8 mouse cellular contexts compared by ENCODE assay signal in the genomic region with DNA sequence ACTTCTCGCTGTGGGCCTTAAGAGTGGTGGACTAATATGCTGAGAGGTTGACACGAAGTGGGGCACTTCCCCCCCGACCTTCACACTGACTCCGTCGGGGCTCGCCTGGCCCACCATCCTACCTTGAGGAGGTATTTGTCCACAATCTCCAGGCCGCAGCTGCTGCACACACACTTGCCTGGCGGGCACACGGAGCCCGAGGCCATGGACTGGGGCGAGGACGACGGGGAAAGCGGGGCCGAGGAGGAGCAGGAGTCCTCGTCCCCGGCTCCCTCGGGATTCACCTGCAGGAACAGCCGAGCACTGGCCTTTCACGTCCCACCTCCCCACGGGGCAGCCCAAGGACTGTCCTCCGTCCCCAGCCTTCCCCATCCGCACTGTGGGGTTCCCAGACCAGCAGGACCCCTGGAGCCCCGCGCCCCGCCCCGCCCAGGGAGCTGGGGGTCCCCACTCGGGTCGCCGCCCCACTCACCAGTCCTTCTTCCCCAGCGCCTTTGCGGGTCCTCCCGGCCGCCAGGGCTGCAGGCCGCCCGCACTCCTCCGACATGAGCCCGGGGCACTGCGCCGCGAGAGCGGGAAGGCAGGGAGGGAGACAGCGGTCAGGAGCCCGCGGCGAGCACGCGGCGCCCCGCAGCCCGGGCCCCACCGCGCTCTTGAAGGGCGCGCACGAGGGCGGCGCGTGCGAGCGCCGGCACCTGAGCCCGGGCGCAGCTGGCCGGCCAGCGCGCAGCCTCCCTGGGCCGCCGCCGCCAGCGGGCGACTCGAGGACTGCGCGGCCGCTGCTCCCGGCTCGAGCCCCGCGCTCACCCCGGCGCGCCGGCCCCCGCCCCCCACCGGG. TPM values are rescaled to one million over a fixed set of nuclear protein-coding genes. Genes with fewer than 3 reads are reported as not detected.
A peak's percentile ranks its signal among the peaks of the same experiment; 100 is the strongest.
DNase-seq lines count a peak whose midpoint lies in the region; ATAC-seq and TF ChIP-seq lines count a peak whose summit lies in the region.

No protein-coding gene starts in this region.

- no peak overlapping the region for H3K27ac ChIP-seq in heart, postnatal 0 days (ENCODE audit: low read depth)
- no peak overlapping the region for H3K27ac ChIP-seq in liver, embryonic 12.5 days
- no peak overlapping the region for H3K27ac ChIP-seq in testis, adult 2 months (ENCODE audit: control insufficient read depth, insufficient read depth, low read depth, low read length)

- peaks cover 18% of the 10 kb centered on the region; the same call in 1 of the 2 replicates for H3K4me1 ChIP-seq in heart, postnatal 0 days (ENCODE audit: control insufficient read depth, insufficient read depth)
- peaks cover 10% of the 10 kb centered on the region; the same call in 1 of the 2 replicates for H3K4me1 ChIP-seq in liver, embryonic 12.5 days
- H3K4me1 ChIP-seq in testis, adult 2 months (ENCODE audit: control insufficient read depth, insufficient read depth, low read length): peaks cover 14% of the 10 kb centered on the region

- H3K9me3 ChIP-seq in heart, postnatal 0 days (replicated peaks; ENCODE audit: control insufficient read depth, low read length): no peaks in the 10 kb centered on the region
- no peaks in the 10 kb centered on the region for H3K9me3 ChIP-seq in liver, embryonic 12.5 days (replicated peaks)

- no peak for TF ChIP-seq CTCF in heart, postnatal 0 days (IDR thresholded peaks at IDR 0.05; ENCODE audit: low read depth)
- no peak for TF ChIP-seq CTCF in testis, adult 2 months (IDR thresholded peaks at IDR 0.05; ENCODE audit: control insufficient read depth, insufficient read depth, insufficient replicate concordance, low read depth, low read length)

- peak; percentile 26 for DNase-seq in adrenal gland, postnatal 10 days
- DNase-seq in adrenal gland, adult 8-10 months: no peak
- DNase-seq in ZHBTc4 (ENCODE audit: low read depth, low spot score): peak; percentile 60
- no peak for DNase-seq in heart, postnatal 0 days (ENCODE audit: low spot score)
- DNase-seq in thymus, postnatal 36 days: no peak
- DNase-seq in right cerebral cortex, postnatal 25 days: no peak

- no peaks in the 10 kb centered on the region for H3K36me3 ChIP-seq in heart, postnatal 0 days (replicated peaks; ENCODE audit: control insufficient read depth, insufficient read depth, low read length)
- no peaks in the 10 kb centered on the region for H3K36me3 ChIP-seq in liver, embryonic 12.5 days
- no peaks in the 10 kb centered on the region for H3K36me3 ChIP-seq in testis, adult 2 months (ENCODE audit: control insufficient read depth, insufficient read depth, low read length)

- ATAC-seq in heart, postnatal 0 days (ENCODE audit: insufficient read depth, low read depth): peak; percentile 58
- ATAC-seq in liver, embryonic 12.5 days: peak; percentile 37; the same call in 1 of the 2 replicates

- no peak for TF ChIP-seq POLR2A in testis, adult 2 months (IDR thresholded peaks at IDR 0.05; ENCODE audit: control insufficient read depth, low read depth, low read length)

- peak overlapping the region; percentile 40 for H3K4me3 ChIP-seq in heart, postnatal 0 days (ENCODE audit: low read depth, low read length)
- H3K4me3 ChIP-seq in liver, embryonic 12.5 days: peak overlapping the region; percentile 26
- H3K4me3 ChIP-seq in testis, adult 2 months (ENCODE audit: control insufficient read depth, low read depth, low read length): peak overlapping the region; percentile 54; the same call in 1 of the 2 replicates

- H3K27me3 ChIP-seq in heart, postnatal 0 days (ENCODE audit: control insufficient read depth, insufficient read depth, low read length): peaks cover 94% of the 10 kb centered on the region
- peaks cover 97% of the 10 kb centered on the region for H3K27me3 ChIP-seq in liver, embryonic 12.5 days (replicated peaks)
- peaks cover 14% of the 10 kb centered on the region for H3K27me3 ChIP-seq in testis, adult 2 months (ENCODE audit: control insufficient read depth, insufficient read depth, low read length)

- WGBS in heart, postnatal 0 days: 1% methylated on average over 79 of the region's 86 CpGs
- WGBS in liver, embryonic 12.5 days (ENCODE audit: insufficient replicate concordance): 3% methylated on average over 73 of the region's 86 CpGs

- H3K9ac ChIP-seq in heart, postnatal 0 days (replicated peaks; ENCODE audit: low read depth, low read length): no peak overlapping the region
- no peak overlapping the region for H3K9ac ChIP-seq in liver, embryonic 12.5 days

- peak overlapping the region; percentile 56 for H3K4me2 ChIP-seq in heart, postnatal 0 days (ENCODE audit: low read depth, low read length)
- peak overlapping the region; percentile 48 for H3K4me2 ChIP-seq in liver, embryonic 12.5 days

- no peak for TF ChIP-seq EP300 in heart, postnatal 0 days (IDR thresholded peaks at IDR 0.05; ENCODE audit: low read depth)

RNA-seq across cellular contexts. Expression of a gene that starts 2.4 kb away (rescaled TPM):
- 1 to 10 TPM in 1 of 2 experiments, under 1 TPM in 1; 0.75 to 1.7 TPM for total RNA-seq in adrenal gland, postnatal 10 days (2021)
- under 1 TPM in 3 of 4 experiments, not detected in 1; 0.31 to 0.55 (median 0.38) TPM for total RNA-seq in adrenal gland, adult 8-10 months (2022)
- total RNA-seq in heart, postnatal 0 days (2014; rRNA removed; ENCODE audit: low replicate concordance): not detected in 2 replicates
- polyA plus RNA-seq in heart, postnatal 0 days (2015; fragmentation: Nextera tagmentation; extraction: Ambion mirVana): 0.15 TPM in 1 of 2 replicates, not detected in the other
- 0.11 TPM in 1 of 2 replicates, not detected in the other for polyA plus RNA-seq in liver, embryonic 12.5 days (2016; fragmentation: Nextera tagmentation; extraction: Ambion mirVana)
- 0.73 and 0.95 TPM in 2 replicates for polyA plus RNA-seq in testis, adult 2 months (2012; rRNA removed)

Comparison
In these comparisons a context has a peak if more than half of its experiments do, and no peak if none do; other contexts are left out.
1. DNase-seq: peak in adrenal gland, postnatal 10 days (single experiment) and ZHBTc4 (single experiment); none in adrenal gland, adult 8-10 months (single experiment), heart, postnatal 0 days (single experiment), thymus, postnatal 36 days (0 of 2) and right cerebral cortex, postnatal 25 days (single experiment).
2. Peak in every context shown above with its lines, with median percentiles within 50 percentile points of each other: H3K4me3 ChIP-seq.